Mouse (Mus musculus): Measurements from ENCODE around the gene Olfml2b.

The Olfml2b gene

GRCm38 (mm10) chr1:170665200-170665599, 20.9 kb downstream of the Olfml2b start:
- H3K4me1 ChIP-seq (replicated peaks; ENCODE audit: low read depth, low read length), result no peaks in the 10 kb centered on the region
- TF ChIP-seq CTCF (conservative IDR thresholded peaks at IDR 0.05; ENCODE audit: low read length), result no peak
- TF ChIP-seq NANOG (IDR thresholded peaks at IDR 0.05; ENCODE audit: borderline replicate concordance, low read length), result no peak
- TF ChIP-seq POU5F1 (IDR thresholded peaks at IDR 0.05; ENCODE audit: borderline replicate concordance, low read length), result no peak
- no peaks in the 10 kb centered on the region for H3K36me3 ChIP-seq (ENCODE audit: insufficient read depth, low read length)
- no peaks in the 10 kb centered on the region for H3K27me3 ChIP-seq (ENCODE audit: insufficient read depth, low read length)
- no peaks in the 10 kb centered on the region for H3K9me3 ChIP-seq (ENCODE audit: low read length)
- H3K4me3 ChIP-seq (replicated peaks; ENCODE audit: low read length), result no peak overlapping the region

- no peak for TF ChIP-seq POU5F1 (IDR thresholded peaks at IDR 0.05; ENCODE audit: borderline replicate concordance, low read length)
- peak; percentile 25; the same call in 1 of the 2 replicates for TF ChIP-seq NANOG (IDR thresholded peaks at IDR 0.05; ENCODE audit: borderline replicate concordance, low read length)
- TF ChIP-seq CTCF (conservative IDR thresholded peaks at IDR 0.05; ENCODE audit: low read length), result no peak
- Histone ChIP-seq H3K4me1 (replicated peaks; ENCODE audit: low read depth, low read length) (no peaks in the 10 kb centered on the region), H3K27me3 (ENCODE audit: insufficient read depth, low read length) (no peaks in the 10 kb centered on the region; the same call in 1 of the 2 replicates), H3K9me3 (ENCODE audit: low read length) (peaks cover 5% of the 10 kb centered on the region), H3K36me3 (ENCODE audit: insufficient read depth, low read length) (no peaks in the 10 kb centered on the region), H3K4me3 (replicated peaks; ENCODE audit: low read length) (no peak overlapping the region)
These were observed 29.9 kb downstream of the Olfml2b start for GRCm38 (mm10) chr1:170674184-170674775.

GRCm38 (mm10) chr1:170677681-170678080, 33.3 kb downstream of the Olfml2b start:
- H3K36me3 ChIP-seq (ENCODE audit: insufficient read depth, low read length), result no peaks in the 10 kb centered on the region
- H3K27me3 ChIP-seq (ENCODE audit: insufficient read depth, low read length), result no peaks in the 10 kb centered on the region
- H3K9me3 ChIP-seq (ENCODE audit: low read length), result peaks cover 5% of the 10 kb centered on the region; the same call in 1 of the 2 replicates

DNA sequence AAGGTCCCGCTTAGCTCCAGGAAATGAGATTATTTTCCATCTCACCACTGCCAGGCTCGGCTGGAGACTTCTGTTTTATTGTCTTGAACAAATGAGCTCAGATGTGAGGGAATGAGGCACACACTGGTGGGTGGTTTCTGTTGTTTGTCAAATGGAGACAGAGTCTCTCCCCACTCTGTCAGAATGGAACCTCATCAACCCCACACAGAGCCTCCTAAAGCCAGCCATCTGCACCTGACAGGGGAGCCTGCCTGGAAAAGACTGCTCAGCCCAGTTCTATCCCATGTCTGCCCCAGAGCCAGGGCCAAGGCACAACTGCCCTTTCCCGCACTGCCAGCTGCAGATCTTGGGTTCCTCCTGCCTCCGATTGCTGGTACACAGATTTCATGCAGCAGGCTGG, 34.5 kb downstream of the Olfml2b start:
- no peak overlapping the region for H3K4me3 ChIP-seq (replicated peaks; ENCODE audit: low read length)
- peaks cover 5% of the 10 kb centered on the region; the same call in 1 of the 2 replicates for H3K9me3 ChIP-seq (ENCODE audit: low read length)
- no peak for TF ChIP-seq POU5F1 (IDR thresholded peaks at IDR 0.05; ENCODE audit: borderline replicate concordance, low read length)
- TF ChIP-seq CTCF (conservative IDR thresholded peaks at IDR 0.05; ENCODE audit: low read length), result no peak
- TF ChIP-seq NANOG (IDR thresholded peaks at IDR 0.05; ENCODE audit: borderline replicate concordance, low read length), result no peak

More at GRCm38 (mm10) chr1:170677681-170678080, 33.3 kb downstream of the Olfml2b start:
- H3K4me1 ChIP-seq (replicated peaks; ENCODE audit: low read depth, low read length), result no peaks in the 10 kb centered on the region
- no peak overlapping the region for H3K4me3 ChIP-seq (replicated peaks; ENCODE audit: low read length)
- no peak for TF ChIP-seq CTCF (conservative IDR thresholded peaks at IDR 0.05; ENCODE audit: low read length)
- TF ChIP-seq NANOG (IDR thresholded peaks at IDR 0.05; ENCODE audit: borderline replicate concordance, low read length), result no peak
- TF ChIP-seq POU5F1 (IDR thresholded peaks at IDR 0.05; ENCODE audit: borderline replicate concordance, low read length), result no peak

GRCm38 (mm10) chr1:170679624-170680023, 35.3 kb downstream of the Olfml2b start:
- H3K9me3 ChIP-seq (ENCODE audit: low read length), result peaks cover 5% of the 10 kb centered on the region; the same call in 1 of the 2 replicates
- TF ChIP-seq POU5F1 (IDR thresholded peaks at IDR 0.05; ENCODE audit: borderline replicate concordance, low read length), result no peak
- H3K4me1 ChIP-seq (replicated peaks; ENCODE audit: low read depth, low read length), result no peaks in the 10 kb centered on the region
- no peaks in the 10 kb centered on the region for H3K36me3 ChIP-seq (ENCODE audit: insufficient read depth, low read length)
- H3K4me3 ChIP-seq (replicated peaks; ENCODE audit: low read length), result no peak overlapping the region
- no peaks in the 10 kb centered on the region for H3K27me3 ChIP-seq (ENCODE audit: insufficient read depth, low read length)

More for the DNA sequence above, 34.5 kb downstream of the Olfml2b start:
- no peaks in the 10 kb centered on the region for H3K4me1 ChIP-seq (replicated peaks; ENCODE audit: low read depth, low read length)
- H3K36me3 ChIP-seq (ENCODE audit: insufficient read depth, low read length), result no peaks in the 10 kb centered on the region
- no peaks in the 10 kb centered on the region for H3K27me3 ChIP-seq (ENCODE audit: insufficient read depth, low read length)

DNA sequence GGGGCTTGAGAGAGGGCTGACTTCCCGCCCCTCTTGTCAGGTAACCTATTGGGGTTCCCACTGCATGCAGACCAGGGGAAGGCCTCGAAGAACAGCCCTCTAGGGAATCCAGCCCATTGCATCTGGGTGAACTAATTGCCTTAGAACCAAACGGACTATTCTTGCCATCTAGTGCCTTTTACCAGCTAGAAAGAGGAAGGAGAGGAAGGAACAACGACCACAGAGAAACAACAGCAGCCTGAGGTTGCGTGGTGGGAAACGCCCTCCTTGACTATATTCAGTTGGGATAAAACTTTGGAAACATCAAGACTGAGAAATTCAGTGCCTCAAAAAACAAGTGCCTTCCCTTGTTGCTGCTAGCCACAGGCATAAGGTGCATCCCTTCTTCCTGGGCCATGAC, 39.5 kb downstream of the Olfml2b start:
- Histone ChIP-seq H3K4me1 (replicated peaks; ENCODE audit: low read depth, low read length) (no peaks in the 10 kb centered on the region), H3K36me3 (ENCODE audit: insufficient read depth, low read length) (no peaks in the 10 kb centered on the region), H3K9me3 (ENCODE audit: low read length) (no peaks in the 10 kb centered on the region), H3K27me3 (ENCODE audit: insufficient read depth, low read length) (no peaks in the 10 kb centered on the region), H3K4me3 (replicated peaks; ENCODE audit: low read length) (no peak overlapping the region)
- TF ChIP-seq POU5F1 (IDR thresholded peaks at IDR 0.05; ENCODE audit: borderline replicate concordance, low read length) (no peak), NANOG (IDR thresholded peaks at IDR 0.05; ENCODE audit: borderline replicate concordance, low read length) (no peak), CTCF (conservative IDR thresholded peaks at IDR 0.05; ENCODE audit: low read length) (no peak)

DNA sequence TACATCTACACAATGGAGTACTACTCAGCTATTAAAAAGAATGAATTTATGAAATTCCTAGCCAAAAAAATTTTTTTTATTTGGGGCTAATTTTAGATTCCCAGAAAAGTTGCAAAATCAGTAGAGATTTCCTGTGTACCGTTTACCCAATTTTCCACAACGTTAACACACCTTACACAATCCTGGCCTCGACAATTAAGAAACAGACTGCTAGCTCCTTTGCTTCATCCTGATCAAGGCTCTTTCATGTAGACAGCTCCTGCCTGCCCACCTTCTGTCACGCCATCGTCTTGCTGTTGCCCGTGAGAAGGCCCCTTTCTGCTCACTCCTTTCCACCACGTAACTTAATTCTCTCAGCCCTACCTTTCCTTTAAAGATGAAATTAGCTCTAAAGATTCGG, 45.4 kb downstream of the Olfml2b start:
- Histone ChIP-seq H3K4me1 (replicated peaks; ENCODE audit: low read depth, low read length) (peaks cover 4% of the 10 kb centered on the region), H3K4me3 (replicated peaks; ENCODE audit: low read length) (no peak overlapping the region), H3K36me3 (ENCODE audit: insufficient read depth, low read length) (no peaks in the 10 kb centered on the region), H3K27me3 (ENCODE audit: insufficient read depth, low read length) (no peaks in the 10 kb centered on the region), H3K9me3 (ENCODE audit: low read length) (no peaks in the 10 kb centered on the region)
- TF ChIP-seq NANOG (IDR thresholded peaks at IDR 0.05; ENCODE audit: borderline replicate concordance, low read length), result no peak
- TF ChIP-seq POU5F1 (IDR thresholded peaks at IDR 0.05; ENCODE audit: borderline replicate concordance, low read length), result no peak
- TF ChIP-seq CTCF (conservative IDR thresholded peaks at IDR 0.05; ENCODE audit: low read length), result no peak

DNA sequence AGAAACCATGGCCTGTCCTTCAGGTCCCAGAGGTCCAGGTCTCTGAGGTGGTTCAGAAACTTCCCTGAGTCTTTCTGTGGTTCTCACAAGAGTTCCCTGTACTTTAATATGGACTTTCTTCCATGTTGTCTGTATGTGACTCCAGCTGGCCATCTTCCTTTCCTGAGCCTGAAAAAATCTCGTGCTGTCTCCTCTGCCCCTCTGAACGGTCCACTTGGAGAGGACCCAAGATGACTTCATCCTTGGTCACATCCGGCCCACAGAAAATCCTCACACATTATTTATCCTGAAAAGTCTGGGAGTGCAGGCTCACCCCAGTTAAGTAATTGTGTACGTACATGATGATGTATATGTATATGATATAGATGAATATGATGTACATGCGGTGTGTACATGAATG, 47.0 kb downstream of the Olfml2b start:
- Histone ChIP-seq H3K36me3 (ENCODE audit: insufficient read depth, low read length) (no peaks in the 10 kb centered on the region), H3K9me3 (ENCODE audit: low read length) (no peaks in the 10 kb centered on the region), H3K27me3 (ENCODE audit: insufficient read depth, low read length) (no peaks in the 10 kb centered on the region), H3K4me1 (replicated peaks; ENCODE audit: low read depth, low read length) (peaks cover 19% of the 10 kb centered on the region), H3K4me3 (replicated peaks; ENCODE audit: low read length) (no peak overlapping the region)
- no peak for TF ChIP-seq NANOG (IDR thresholded peaks at IDR 0.05; ENCODE audit: borderline replicate concordance, low read length)
- no peak for TF ChIP-seq POU5F1 (IDR thresholded peaks at IDR 0.05; ENCODE audit: borderline replicate concordance, low read length)
- no peak for TF ChIP-seq CTCF (conservative IDR thresholded peaks at IDR 0.05; ENCODE audit: low read length)

DNA sequence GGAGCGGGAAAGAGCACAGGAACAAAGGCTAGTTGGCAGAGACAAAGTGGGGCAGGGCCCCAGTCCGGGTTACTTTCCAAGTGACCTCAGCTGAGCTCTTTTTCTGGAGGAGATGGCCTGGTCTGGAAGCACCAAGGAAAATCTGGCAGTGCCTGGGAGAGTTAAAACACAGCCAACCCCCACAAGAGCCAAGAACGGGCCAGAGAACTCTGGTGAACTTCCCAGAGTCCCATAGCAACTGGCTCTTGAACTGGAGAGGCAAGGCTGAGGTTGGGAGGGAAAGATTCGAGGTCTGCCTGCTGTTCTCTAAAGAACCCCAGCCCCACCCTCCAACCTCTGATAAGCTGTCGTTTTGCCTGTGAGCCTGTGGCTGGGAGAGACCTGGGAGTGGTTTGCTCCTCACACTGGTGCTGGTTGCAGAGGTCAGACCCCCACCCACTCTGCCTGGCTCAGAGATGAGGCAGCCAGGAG, 50.5 kb downstream of the Olfml2b start:
- Histone ChIP-seq H3K4me1 (replicated peaks; ENCODE audit: low read depth, low read length) (peaks cover 19% of the 10 kb centered on the region), H3K36me3 (ENCODE audit: insufficient read depth, low read length) (no peaks in the 10 kb centered on the region), H3K4me3 (replicated peaks; ENCODE audit: low read length) (no peak overlapping the region), H3K27me3 (ENCODE audit: insufficient read depth, low read length) (peaks cover 5% of the 10 kb centered on the region; the same call in 1 of the 2 replicates), H3K9me3 (ENCODE audit: low read length) (no peaks in the 10 kb centered on the region)
- no peak for TF ChIP-seq CTCF (conservative IDR thresholded peaks at IDR 0.05; ENCODE audit: low read length)
- TF ChIP-seq NANOG (IDR thresholded peaks at IDR 0.05; ENCODE audit: borderline replicate concordance, low read length), result no peak
- no peak for TF ChIP-seq POU5F1 (IDR thresholded peaks at IDR 0.05; ENCODE audit: borderline replicate concordance, low read length)

Measured in E14TG2a.4 (cell line).